Mouse (Mus musculus): ENCODE measurements around the gene Rrbp1.

Gene Rrbp1

DNA sequence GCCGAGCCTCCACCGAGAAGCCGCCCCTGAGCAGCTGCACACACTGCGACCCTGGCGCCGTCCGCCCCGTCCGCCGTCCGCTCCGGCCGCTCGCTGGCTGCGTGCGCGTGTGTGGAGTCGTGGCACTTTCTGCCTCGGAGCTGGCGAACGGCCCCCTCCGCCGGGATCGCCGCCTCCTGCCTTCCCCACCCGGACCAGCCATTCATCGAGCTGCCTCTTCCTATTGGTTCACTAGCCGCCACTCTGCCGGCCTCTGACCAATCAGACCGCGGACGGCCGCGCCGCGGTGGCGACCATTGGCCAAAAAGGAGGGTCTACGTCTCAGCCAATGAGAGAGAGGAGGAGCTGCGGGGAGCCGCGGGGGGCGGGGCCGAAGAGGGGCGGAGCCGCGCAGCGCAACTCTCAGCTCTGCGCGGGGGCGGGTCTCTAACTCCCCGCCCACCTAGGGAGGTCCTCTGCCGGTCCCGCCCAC, at the start of gene Rrbp1:
Gene Rrbp1, minus strand, starts transcription at position 184 of the 472 bp plus-strand sequence.
- in situ Hi-C loops (cut with MboI, MseI) = loop anchor here (5.0 to 10.0 kb wide), 2 partner anchors 261 to 444 kb away; partner anchors contain the start of genes Mgme1 and Snx5

DNA sequence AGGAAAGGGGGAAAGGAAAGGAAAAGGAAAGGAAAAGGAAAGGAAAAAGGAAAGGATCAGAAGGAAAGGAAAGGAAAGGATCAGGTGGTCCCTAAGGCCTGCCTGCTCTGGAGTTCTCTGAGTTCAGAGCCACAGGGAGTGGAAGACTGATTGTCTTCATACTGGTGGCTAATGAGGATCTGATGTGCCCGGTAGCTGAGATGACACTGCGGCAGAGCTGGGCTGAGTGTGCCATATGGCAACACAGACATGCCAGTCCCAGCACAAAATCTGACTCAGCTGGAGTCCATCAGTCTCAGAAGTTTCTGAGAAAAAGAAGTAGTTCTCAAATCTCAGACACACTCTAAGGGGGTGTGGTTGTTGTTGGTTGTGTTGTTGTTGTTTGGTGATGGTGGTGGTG, 46.7 kb upstream of the Rrbp1 start:
- in situ Hi-C loops (cut with MboI, MseI) = no loop called here

DNA sequence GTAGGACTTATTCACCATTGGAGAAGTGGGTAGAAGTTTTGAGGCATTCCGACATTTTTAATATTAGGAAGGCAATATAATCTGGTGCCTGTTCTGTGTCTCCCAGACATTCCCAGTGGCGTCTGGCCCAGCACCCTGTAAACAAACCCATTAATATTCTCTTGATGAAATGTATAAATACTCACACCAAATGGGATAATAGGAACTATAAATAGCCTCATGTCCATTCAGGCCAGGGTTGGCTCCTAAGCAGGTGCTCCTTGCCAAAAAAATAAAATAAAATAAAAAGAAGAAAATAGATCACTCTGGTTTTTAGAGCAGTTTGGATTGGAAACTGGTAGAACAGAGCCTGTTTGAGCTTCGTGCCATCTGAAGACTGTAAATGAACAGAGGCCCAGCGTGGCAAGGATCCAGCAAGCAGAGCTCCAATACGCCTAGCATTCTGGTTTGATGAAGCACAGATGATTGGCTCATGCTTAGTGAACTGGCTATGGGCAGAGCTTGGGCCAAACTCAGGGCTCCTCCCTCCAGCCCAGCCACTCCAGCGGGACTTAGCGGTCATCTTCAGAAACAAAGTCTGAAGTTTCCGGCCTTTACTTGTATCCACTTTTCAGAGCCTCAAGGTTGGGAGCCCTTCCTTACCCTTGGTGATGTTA, 41.5 kb upstream of the Rrbp1 start:
- in situ Hi-C loops (cut with MboI, MseI) = no loop called here

GRCm38 (mm10) chr2:144050861-144051260, 39.8 kb upstream of the Rrbp1 start:
- in situ Hi-C loops (cut with MboI, MseI) = no loop called here

DNA sequence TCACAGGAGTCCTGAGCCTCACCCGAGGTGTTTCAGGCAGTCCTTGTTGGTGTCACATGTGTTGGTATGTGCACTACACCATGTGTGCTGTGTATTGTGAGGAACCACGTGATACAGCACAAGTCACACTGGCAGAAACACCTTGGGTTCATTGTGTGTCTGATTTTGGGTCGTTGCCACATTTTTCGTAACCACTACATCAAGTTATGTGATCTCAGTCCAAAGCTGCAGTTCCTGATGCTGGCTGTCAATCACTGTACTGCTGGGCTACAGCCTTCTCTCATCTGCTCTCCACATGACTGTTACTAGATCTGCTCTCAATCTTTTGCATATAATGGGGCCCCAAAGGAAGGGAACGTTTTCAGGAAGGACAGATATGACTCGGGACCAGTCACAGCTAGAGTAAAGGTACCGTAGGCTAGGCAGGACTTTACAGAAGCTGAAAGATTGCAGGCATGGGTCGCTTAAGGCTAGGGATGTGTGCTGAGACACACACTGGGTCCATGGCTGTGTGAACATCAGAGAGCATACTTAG, 39.1 kb upstream of the Rrbp1 start:
- in situ Hi-C loops (cut with MboI, MseI) = no loop called here

GRCm38 (mm10) chr2:144046916-144047315, 35.9 kb upstream of the Rrbp1 start:
- in situ Hi-C loops (cut with MboI, MseI) = no loop called here

DNA sequence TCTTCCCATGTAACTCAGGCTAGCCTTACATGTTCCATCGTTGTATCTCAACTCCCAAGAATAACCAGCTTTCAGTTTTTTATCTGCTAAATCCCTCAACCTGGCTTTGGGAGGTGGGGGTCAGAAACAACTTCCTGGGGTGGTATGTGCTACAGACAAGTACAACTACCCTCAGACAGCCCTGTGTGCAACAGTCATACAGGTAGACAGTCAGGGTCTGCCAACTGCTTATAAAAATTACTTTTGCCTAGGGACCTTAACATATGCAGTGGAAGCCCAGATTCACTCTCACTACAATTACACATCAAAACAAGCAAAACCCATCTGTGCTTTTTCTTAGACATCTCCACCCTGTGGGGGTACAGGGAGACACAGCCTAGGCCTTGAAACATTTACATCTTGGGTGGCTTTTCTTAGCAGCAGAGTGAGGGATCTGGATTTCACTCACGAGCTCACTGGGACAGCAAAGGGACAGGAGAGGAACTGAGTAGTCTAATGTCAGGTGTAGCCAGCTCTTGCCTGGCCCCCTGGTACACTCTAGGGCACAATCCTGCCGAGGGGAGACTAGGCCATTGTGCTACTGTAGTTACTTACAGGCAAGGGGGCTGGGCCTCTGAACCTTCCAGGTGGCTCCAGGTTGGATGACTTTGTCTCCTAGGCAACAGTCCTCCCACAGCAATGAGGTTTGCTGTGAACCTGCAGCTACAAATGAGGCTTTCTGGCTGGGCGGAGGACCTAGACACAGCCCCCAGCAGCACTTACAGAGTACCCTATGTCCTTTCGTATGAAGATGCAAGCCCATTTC, 34.9 kb upstream of the Rrbp1 start:
- in situ Hi-C loops (cut with MboI, MseI) = no loop called here

DNA sequence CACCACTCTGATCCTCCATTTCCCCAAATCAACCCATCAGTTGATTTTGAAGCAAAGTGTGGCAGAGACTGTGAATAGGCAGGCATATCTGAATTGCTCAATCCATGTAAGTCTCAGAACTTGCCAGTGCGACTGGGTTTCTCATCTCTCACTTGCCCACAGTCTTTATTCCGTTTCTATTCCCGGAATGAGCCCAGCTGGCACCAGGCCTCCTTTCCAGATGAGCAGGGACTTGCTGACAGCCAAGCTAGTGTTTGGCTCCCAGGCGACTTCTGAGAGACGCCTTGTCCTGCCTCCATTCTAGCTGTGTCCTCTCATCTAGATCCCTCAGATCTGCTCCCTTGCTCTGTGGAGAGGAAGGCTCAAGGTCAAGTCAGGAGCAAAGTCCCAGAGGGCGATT, 33.7 kb upstream of the Rrbp1 start:
- in situ Hi-C loops (cut with MboI, MseI) = no loop called here

DNA sequence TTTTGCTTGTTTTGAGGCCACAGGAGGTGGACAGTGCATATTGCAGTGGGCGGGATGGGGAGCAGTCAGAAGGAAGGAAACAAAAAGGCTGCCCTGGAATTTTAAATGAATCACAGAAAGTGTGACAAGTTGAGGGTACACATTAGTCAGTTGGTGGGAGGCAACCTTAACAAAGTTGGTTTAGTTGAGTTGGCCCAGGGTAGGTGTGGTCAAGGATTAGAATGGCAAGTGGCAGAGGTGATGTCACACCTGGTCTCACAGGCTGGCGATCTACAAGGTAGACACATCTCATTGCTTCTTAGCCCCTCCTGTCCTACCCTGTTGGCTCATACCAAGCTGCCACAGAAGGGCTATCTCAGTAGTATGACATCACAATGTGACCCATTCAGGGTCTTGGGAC, 21.6 kb upstream of the Rrbp1 start, which contains the start of gene Banf2:
Gene Banf2, plus strand, starts transcription at position 396 of the 400 bp plus-strand sequence.
- in situ Hi-C loops (cut with MboI, MseI) = no loop called here

GRCm38 (mm10) chr2:144030791-144031190, 19.7 kb upstream of the Rrbp1 start:
- in situ Hi-C loops (cut with MboI, MseI) = no loop called here

GRCm38 (mm10) chr2:144026456-144026855, 15.4 kb upstream of the Rrbp1 start:
- in situ Hi-C loops (cut with MboI, MseI) = no loop called here

DNA sequence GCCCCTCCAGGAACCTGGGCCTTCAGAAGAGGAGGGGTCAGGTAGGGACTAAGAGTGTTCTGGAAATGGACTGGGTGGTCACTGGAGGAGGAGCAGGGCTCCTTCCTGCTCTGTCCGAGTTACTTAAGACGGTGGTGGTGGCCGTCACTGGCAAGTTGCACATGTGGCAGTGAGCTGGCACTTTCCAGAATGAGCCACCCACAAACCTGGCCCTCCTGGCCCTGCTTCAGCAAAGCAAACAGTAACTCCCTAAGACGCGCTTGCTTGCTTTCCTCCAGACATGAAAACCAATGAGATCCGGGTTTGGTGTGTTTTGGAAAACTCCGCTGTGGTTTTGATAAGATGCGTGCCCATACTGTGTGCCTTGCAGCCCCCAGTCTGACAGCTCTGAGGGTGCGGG, 14.3 kb upstream of the Rrbp1 start:
- in situ Hi-C loops (cut with MboI, MseI) = no loop called here

DNA sequence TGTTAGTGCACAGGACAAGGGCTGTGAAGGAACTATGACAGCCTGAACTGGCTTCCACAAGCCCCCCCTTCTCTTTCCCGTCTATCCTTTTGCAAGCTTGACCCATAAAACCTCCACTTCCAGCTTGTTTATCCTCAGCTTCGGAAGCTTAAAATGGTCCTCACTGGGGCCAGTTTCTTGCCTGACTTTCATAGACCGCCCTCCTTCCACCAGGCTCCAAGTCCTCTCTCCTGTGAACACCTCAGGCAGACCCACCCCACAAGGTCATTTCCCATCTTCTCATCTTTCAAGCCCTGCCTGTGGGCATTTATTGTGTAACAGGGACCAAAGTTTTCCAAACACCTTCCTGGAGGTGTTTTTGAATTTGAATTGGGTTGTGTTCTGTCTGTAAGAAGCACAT, 11.4 kb upstream of the Rrbp1 start:
- in situ Hi-C loops (cut with MboI, MseI) = no loop called here

- in situ Hi-C loops (cut with MboI, MseI) = loop anchor here (5.0 to 10.0 kb wide), 2 partner anchors 108 to 435 kb away; no protein-coding TSS in a partner anchor
These were observed 8.9 kb upstream of the Rrbp1 start for GRCm38 (mm10) chr2:144019971-144020370.

GRCm38 (mm10) chr2:144015861-144016260, 4.8 kb upstream of the Rrbp1 start:
- in situ Hi-C loops (cut with MboI, MseI) = loop anchor here (5.0 to 10.0 kb wide), 2 partner anchors 104 to 439 kb away; no protein-coding TSS in a partner anchor

GRCm38 (mm10) chr2:144014481-144014880, 3.4 kb upstream of the Rrbp1 start:
- in situ Hi-C loops (cut with MboI, MseI) = loop anchor here (5.0 to 10.0 kb wide), 2 partner anchors 258 to 440 kb away; partner anchors contain the start of genes Mgme1 and Snx5

DNA sequence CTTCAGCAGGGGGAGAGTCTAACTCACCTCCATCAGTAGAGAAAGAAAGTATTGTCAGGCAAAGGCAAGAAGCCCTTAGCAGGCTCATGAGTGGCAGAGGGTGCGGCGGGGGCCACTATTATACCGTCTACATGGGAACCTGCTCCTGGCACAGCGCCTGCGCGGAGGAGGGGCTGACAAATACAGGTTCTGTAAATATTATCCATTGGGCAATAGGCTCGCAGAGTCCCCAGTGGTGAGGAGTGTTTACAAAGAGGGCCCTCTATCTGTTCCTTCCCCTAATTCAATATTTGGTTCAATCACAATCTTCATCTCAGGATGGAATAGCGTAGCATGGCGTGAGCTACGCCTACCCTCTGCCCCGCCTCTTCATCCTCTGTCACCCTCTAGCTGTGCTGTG, 3.0 kb upstream of the Rrbp1 start:
- in situ Hi-C loops (cut with MboI, MseI) = loop anchor here (5.0 to 10.0 kb wide), 2 partner anchors 258 to 441 kb away; partner anchors contain the start of genes Mgme1 and Snx5

GRCm38 (mm10) chr2:144010282-144011044, 600 bp downstream of the Rrbp1 start:
- in situ Hi-C loops (cut with MboI, MseI) = loop anchor here (5.0 to 10.0 kb wide), 2 partner anchors 262 to 444 kb away; partner anchors contain the start of genes Mgme1 and Snx5

- in situ Hi-C loops (cut with MboI, MseI) = loop anchor here (5.0 to 10.0 kb wide), 2 partner anchors 263 to 445 kb away; partner anchors contain the start of genes Mgme1 and Snx5
These were observed 1.3 kb downstream of the Rrbp1 start for GRCm38 (mm10) chr2:144009551-144010281.

DNA sequence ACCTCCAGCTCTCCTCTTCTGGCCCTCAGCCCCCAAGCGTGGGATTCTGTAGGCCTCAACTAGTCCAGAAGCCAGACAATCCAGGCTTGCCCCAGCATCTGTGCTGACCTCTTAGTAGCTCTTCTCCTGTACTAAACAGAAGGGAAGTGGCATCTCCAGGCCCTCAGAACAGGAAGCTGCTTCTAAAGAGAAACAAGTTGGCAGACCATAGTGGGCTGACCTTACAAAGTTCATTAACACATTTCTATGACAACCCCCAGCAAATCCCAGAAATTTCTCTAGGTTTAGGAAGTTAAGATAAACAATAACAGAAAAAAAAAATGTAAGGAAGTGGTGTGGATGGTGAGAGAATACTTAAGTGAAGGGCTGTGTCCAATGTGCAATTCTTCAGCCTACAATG, 2.0 kb downstream of the Rrbp1 start:
- in situ Hi-C loops (cut with MboI, MseI) = no loop called here
